Mouse (Mus musculus) forebrain, postnatal 0 days (tissue): ENCODE results near the gene Krt78. TPM values are rescaled to one million over a fixed set of nuclear protein-coding genes. Genes with fewer than 3 reads are reported as not detected.

Source experiments
- ATAC-seq: fragments of 200-750 bp; cut with Nextera tagmentation; 2 replicates; pipeline ENCODE4 v1.8.0; 2017; ENCODE audit warnings: mild to moderate bottlenecking, moderate library complexity
- DNase-seq: peaks from one replicate; pipeline ENCODE4 v3.0.0-alpha.2; 2015
- H3K27ac ChIP-seq: fragments of 300-500 bp; sonication (generic); 2 replicates; pipeline ENCODE4 v1.5.1; 2014; ENCODE audit warnings: low read depth, mild to moderate bottlenecking, antibody characterized with exemption, low read length, moderate library complexity, mixed read lengths
- H3K27me3 ChIP-seq: fragments of 300-500 bp; sonication (generic); 2 replicates; pipeline ENCODE4 v1.6.1; 2014; ENCODE audit warnings: mild to moderate bottlenecking, low read length, mixed read lengths; ENCODE audit not compliant: insufficient read depth
- H3K36me3 ChIP-seq: fragments of 300-500 bp; sonication (generic); 2 replicates; pipeline ENCODE4 v1.6.1; 2014; ENCODE audit warnings: mild to moderate bottlenecking, moderate library complexity; ENCODE audit not compliant: insufficient read depth
- H3K4me1 ChIP-seq: fragments of 300-500 bp; sonication (generic); 2 replicates; pipeline ENCODE4 v1.6.1; 2014; ENCODE audit warnings: antibody characterized with exemption; ENCODE audit not compliant: insufficient read depth
- H3K4me2 ChIP-seq: fragments of 300-500 bp; sonication (generic); 2 replicates; pipeline ENCODE4 v1.6.1; 2014; ENCODE audit warnings: low read depth, mild to moderate bottlenecking, moderate library complexity
- H3K4me3 ChIP-seq: fragments of 300-500 bp; sonication (generic); 2 replicates; pipeline ENCODE4 v1.5.1; 2014; ENCODE audit warnings: low read depth, low read length, mixed read lengths
- H3K9ac ChIP-seq: fragments of 300-500 bp; sonication (generic); 2 replicates; pipeline ENCODE4 v1.6.1; 2014; ENCODE audit warnings: mild to moderate bottlenecking
- H3K9me3 ChIP-seq: fragments of 300-500 bp; sonication (generic); 2 replicates; pipeline ENCODE4 v1.6.1; 2016; ENCODE audit warnings: low read length
- CTCF ChIP-seq: sonication (generic); IDR thresholded peaks from 2 replicates; pipeline ENCODE4 v1.5.1; 2016; ENCODE audit warnings: antibody characterized with exemption, control low read depth, low read depth
- WGBS: fragments of 180-500 bp; shearing (Covaris S2); extraction: QIAGEN DNeasy Blood & Tissue Kit; methylation state at CpG from one replicate; pipeline ENCODE4 v1.1.7; 2014; 5-methylcytosine and 5-hydroxymethylcytosine counted together
- polyA plus RNA-seq: library from polyadenylated mRNA; unstranded; fragments of >200 nt; fragmentation: Nextera tagmentation; extraction: Ambion mirVana; gene quantifications from 2 replicates; pipeline ENCODE4 v1.2.1, GENCODE M21; 2015
- total RNA-seq: library from RNA; depleted of rRNA; stranded (reverse); fragments of >200 nt; gene quantifications from 2 replicates; pipeline ENCODE4 v1.2.3, GENCODE M21; 2014

The Krt78 gene
- total and polyA plus RNA-seq, 2 experiments from 2014 or later: not detected

- H3K27ac ChIP-seq: no peak within 1 kb of the TSS
- no peak within 1 kb of the TSS for H3K9ac ChIP-seq
- no peak for TF ChIP-seq CTCF
- H3K36me3 ChIP-seq: no peaks in the 10 kb centered on the region
- H3K4me2 ChIP-seq: no peak within 1 kb of the TSS
- no peaks in the 10 kb centered on the region for H3K9me3 ChIP-seq
- H3K27me3 ChIP-seq: no peaks in the 10 kb centered on the region
- 74% methylated on average over 6 of the region's 6 CpGs for WGBS
- DNase-seq (no peak), ATAC-seq (no peak)
- H3K4me1 ChIP-seq: no peaks in the 10 kb centered on the region
- H3K4me3 ChIP-seq: no peak within 1 kb of the TSS
Observed at GRCm38 (mm10) chr15:101940274-101940829, 13.7 kb downstream of the Krt78 start, which contains the start of gene Krt79. TSS of gene Krt79 (minus strand) at chr15:101940324.

DNA sequence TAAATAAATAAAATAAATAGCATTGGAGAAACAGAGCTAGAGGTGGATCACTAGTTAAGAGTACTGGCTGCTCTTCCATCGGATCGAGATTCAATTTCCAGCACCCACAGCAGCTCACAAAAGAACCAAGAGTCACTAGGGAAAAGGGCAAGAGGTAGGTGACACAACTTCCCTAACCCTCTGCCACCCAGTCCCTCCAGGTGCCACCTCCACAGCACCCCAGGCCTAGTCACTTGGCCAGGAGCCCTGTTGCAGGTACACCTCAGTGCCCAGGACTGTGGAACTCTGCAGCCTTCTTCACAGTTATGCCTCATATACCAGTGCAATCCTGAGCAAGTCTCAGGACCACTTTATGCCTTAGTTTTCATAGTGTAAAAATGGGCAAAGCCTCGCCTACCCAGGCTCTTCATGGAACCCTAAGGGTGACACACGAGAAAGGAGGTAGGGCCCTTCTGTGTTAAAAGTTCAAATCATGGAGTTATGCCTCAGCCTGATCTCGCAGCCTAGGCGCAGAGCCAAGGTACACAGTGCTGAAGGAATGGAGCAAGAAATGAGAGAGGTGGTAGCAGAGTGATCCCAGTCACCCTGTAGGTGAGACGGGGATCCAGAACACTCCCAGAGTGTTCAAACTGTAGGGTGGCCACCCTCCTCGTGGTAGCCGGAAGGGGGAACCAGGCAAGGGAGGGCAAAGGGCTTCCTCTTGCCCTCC lies 15.3 kb downstream of the Krt78 start:
- no peaks in the 10 kb centered on the region for H3K36me3 ChIP-seq
- ATAC-seq (no peak), DNase-seq (no peak)
- H3K4me3 ChIP-seq: no peak overlapping the region
- WGBS: 87% methylated on average over 9 of the region's 9 CpGs
- TF ChIP-seq CTCF: no peak
- H3K9me3 ChIP-seq: no peaks in the 10 kb centered on the region
- no peak overlapping the region for H3K4me2 ChIP-seq
- no peaks in the 10 kb centered on the region for H3K27me3 ChIP-seq
- H3K4me1 ChIP-seq: no peaks in the 10 kb centered on the region
- no peak overlapping the region for H3K9ac ChIP-seq
- H3K27ac ChIP-seq: no peak overlapping the region

GRCm38 (mm10) chr15:101933024-101933423 lies 21.1 kb downstream of the Krt78 start:
- no peaks in the 10 kb centered on the region for H3K27me3 ChIP-seq
- H3K4me2 ChIP-seq: no peak overlapping the region
- H3K9me3 ChIP-seq: no peaks in the 10 kb centered on the region
- no peaks in the 10 kb centered on the region for H3K4me1 ChIP-seq
- no peak overlapping the region for H3K27ac ChIP-seq
- no peak overlapping the region for H3K4me3 ChIP-seq
- no peak overlapping the region for H3K9ac ChIP-seq
- no peak for ATAC-seq
- DNase-seq: no peak
- 75% methylated on average over 6 of the region's 6 CpGs for WGBS
- TF ChIP-seq CTCF: no peak
- H3K36me3 ChIP-seq: no peaks in the 10 kb centered on the region

DNA sequence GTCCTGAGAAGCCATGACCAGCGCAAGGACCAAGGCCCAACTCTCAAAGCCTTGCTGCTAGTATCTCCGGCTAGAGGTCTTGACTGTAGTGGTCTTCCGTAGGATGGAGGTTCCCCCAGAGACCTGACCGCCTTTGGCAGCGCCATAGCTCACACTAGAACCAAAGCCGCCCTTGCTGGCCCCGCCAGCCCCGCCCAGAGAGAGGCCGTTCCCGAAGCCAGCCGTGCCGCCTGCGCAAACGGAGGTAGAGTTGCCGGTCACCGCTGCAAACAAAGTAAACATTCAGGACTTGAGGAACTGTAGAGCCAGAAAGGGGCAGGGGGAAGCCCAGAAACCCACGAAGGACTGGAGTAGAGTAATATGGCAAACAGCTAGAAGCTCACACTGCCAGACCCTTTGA lies 24.4 kb downstream of the Krt78 start:
- H3K27ac ChIP-seq: no peak overlapping the region
- ATAC-seq (no peak), DNase-seq (no peak)
- WGBS: 10% methylated on average over 17 of the region's 17 CpGs
- H3K4me2 ChIP-seq: peak overlapping the region; percentile 8; the same call in 1 of the 2 replicates
- H3K36me3 ChIP-seq: no peaks in the 10 kb centered on the region
- H3K4me3 ChIP-seq: no peak overlapping the region; the same call in 1 of the 2 replicates
- H3K9me3 ChIP-seq: no peaks in the 10 kb centered on the region
- H3K9ac ChIP-seq: no peak overlapping the region
- H3K4me1 ChIP-seq: no peaks in the 10 kb centered on the region
- no peak for TF ChIP-seq CTCF
- H3K27me3 ChIP-seq: no peaks in the 10 kb centered on the region

DNA sequence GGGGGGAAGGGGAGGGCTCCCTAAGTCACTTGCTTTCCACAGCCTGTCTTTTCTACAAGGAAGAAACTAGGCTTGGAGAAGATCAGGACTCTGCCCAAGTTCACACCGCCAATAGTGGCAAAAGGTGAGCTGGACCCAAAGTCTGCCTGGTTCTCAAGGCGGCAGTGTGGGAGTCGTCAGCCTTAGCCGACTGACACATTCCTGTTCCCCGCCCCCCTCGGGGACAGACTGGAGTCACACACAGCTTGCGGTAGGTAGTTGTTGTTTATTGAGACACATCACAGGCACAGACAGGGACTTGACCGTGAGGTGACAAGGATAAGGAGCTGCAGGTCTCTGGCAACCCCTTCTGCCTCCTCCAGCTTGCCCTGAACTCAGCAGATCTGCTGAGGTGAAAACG lies 25.0 kb downstream of the Krt78 start:
- DNase-seq: no peak
- no peak for TF ChIP-seq CTCF
- H3K27ac ChIP-seq: no peak overlapping the region
- H3K36me3 ChIP-seq: no peaks in the 10 kb centered on the region
- no peak overlapping the region for H3K4me3 ChIP-seq
- ATAC-seq: no peak
- H3K9ac ChIP-seq: no peak overlapping the region
- no peak overlapping the region for H3K4me2 ChIP-seq
- no peaks in the 10 kb centered on the region for H3K9me3 ChIP-seq
- no peaks in the 10 kb centered on the region for H3K27me3 ChIP-seq
- WGBS: 21% methylated on average over 9 of the region's 9 CpGs
- H3K4me1 ChIP-seq: no peaks in the 10 kb centered on the region

GRCm38 (mm10) chr15:101927340-101928080 lies 26.6 kb downstream of the Krt78 start:
- no peak overlapping the region for H3K4me3 ChIP-seq
- H3K27me3 ChIP-seq: no peaks in the 10 kb centered on the region
- H3K9ac ChIP-seq: no peak overlapping the region
- H3K36me3 ChIP-seq: no peaks in the 10 kb centered on the region
- H3K9me3 ChIP-seq: no peaks in the 10 kb centered on the region
- H3K4me1 ChIP-seq: no peaks in the 10 kb centered on the region
- no peak overlapping the region for H3K4me2 ChIP-seq
- no peak for DNase-seq
- no peak for TF ChIP-seq CTCF
- WGBS: 74% methylated on average over 12 of the region's 12 CpGs
- H3K27ac ChIP-seq: no peak overlapping the region
- ATAC-seq: no peak

- H3K4me2 ChIP-seq: no peak overlapping the region
- no peak for TF ChIP-seq CTCF
- no peaks in the 10 kb centered on the region for H3K4me1 ChIP-seq
- no peaks in the 10 kb centered on the region for H3K36me3 ChIP-seq
- no peak for DNase-seq
- H3K9me3 ChIP-seq: no peaks in the 10 kb centered on the region
- H3K9ac ChIP-seq: no peak overlapping the region
- 83% methylated on average over 1 of the region's 1 CpGs for WGBS
- H3K27ac ChIP-seq: no peak overlapping the region
- ATAC-seq: no peak
- no peak overlapping the region for H3K4me3 ChIP-seq
- H3K27me3 ChIP-seq: no peaks in the 10 kb centered on the region
Observed at GRCm38 (mm10) chr15:101925041-101925440, 29.0 kb downstream of the Krt78 start.
